8 mouse cellular contexts compared by ENCODE assay signal in genomic region chr11:95076041-95076535, GRCm38 (mm10). TPM values are rescaled to one million over a fixed set of nuclear protein-coding genes. Genes with fewer than 3 reads are reported as not detected.
A peak's percentile ranks its signal among the peaks of the same experiment; 100 is the strongest.
DNase-seq lines count a peak whose midpoint lies in the region; ATAC-seq lines count a peak whose summit lies in the region.
"Had no signal": no experiment of that assay in that cellular context is flagged by ENCODE, and none has a peak within 500 bp of the region (broad histone marks: within the 10 kb centered on the region; RNA-seq: fewer than 3 reads in every experiment).

No protein-coding gene starts in this region.

- peak; percentile 67 for DNase-seq in Muller cell, postnatal 12 days (ENCODE audit: inconsistent ontology term)
- peak; percentile 88 for DNase-seq in brain, adult 2 months (ENCODE audit: low read depth, low spot score)
- peak; percentile 48 to 60 for DNase-seq in left cerebral cortex, adult 18-20 months (ENCODE audit: low spot score in 2 of 2)
- DNase-seq in lung, postnatal 4 days, result peak; percentile 70 to 71
- DNase-seq in right cerebral cortex, postnatal 14 days, result peak; percentile 32

- H3K4me2 ChIP-seq in forebrain, embryonic 13.5 days, result peak overlapping the region; percentile 85
- H3K4me2 ChIP-seq in hindbrain, embryonic 13.5 days, result peak overlapping the region; percentile 84

- no peaks in the 10 kb centered on the region for H3K36me3 ChIP-seq in forebrain, embryonic 13.5 days (ENCODE audit: poor library complexity, severe bottlenecking)
- H3K36me3 ChIP-seq in hindbrain, embryonic 13.5 days, result no peaks in the 10 kb centered on the region

- H3K27me3 ChIP-seq in forebrain, embryonic 13.5 days, result peaks cover 65% of the 10 kb centered on the region
- peaks cover 70% of the 10 kb centered on the region for H3K27me3 ChIP-seq in hindbrain, embryonic 13.5 days

- no peaks in the 10 kb centered on the region for H3K9me3 ChIP-seq in forebrain, embryonic 13.5 days (replicated peaks)
- no peaks in the 10 kb centered on the region for H3K9me3 ChIP-seq in hindbrain, embryonic 13.5 days

- H3K27ac ChIP-seq in forebrain, embryonic 13.5 days, result no peak overlapping the region
- peak overlapping the region; percentile 89 for H3K27ac ChIP-seq in hindbrain, embryonic 13.5 days

- H3K4me1 ChIP-seq in forebrain, embryonic 13.5 days, result peaks cover 17% of the 10 kb centered on the region
- H3K4me1 ChIP-seq in hindbrain, embryonic 13.5 days (replicated peaks), result peaks cover 40% of the 10 kb centered on the region

- H3K4me3 ChIP-seq in forebrain, embryonic 13.5 days, result peak overlapping the region; percentile 59
- H3K4me3 ChIP-seq in hindbrain, embryonic 13.5 days, result peak overlapping the region; percentile 72

- peak overlapping the region; percentile 67 for H3K9ac ChIP-seq in forebrain, embryonic 13.5 days
- peak overlapping the region; percentile 80 for H3K9ac ChIP-seq in hindbrain, embryonic 13.5 days

- ATAC-seq in forebrain, embryonic 13.5 days, result peak; percentile 68
- ATAC-seq in hindbrain, embryonic 13.5 days (ENCODE audit: low FRiP score), result peak; percentile 72

- WGBS in forebrain, embryonic 13.5 days, result under 1% methylated on average over 42 of the region's 42 CpGs
- under 1% methylated on average over 42 of the region's 42 CpGs for WGBS in hindbrain, embryonic 13.5 days

RNA-seq across cellular contexts. Expression of gene Itga3, which starts 0.5 kb away (rescaled TPM):
- polyA plus RNA-seq in forebrain, embryonic 13.5 days (2015; fragmentation: Nextera tagmentation; extraction: Ambion mirVana), result 2.4 and 3.9 TPM in 2 replicates
- polyA plus RNA-seq in hindbrain, embryonic 13.5 days (2015; fragmentation: Nextera tagmentation; extraction: Ambion mirVana), result 10.3 and 11.4 TPM in 2 replicates
- total RNA-seq in left cerebral cortex, adult 18-20 months (2021), result 10 to 100 TPM; 17.2 to 19.3 TPM

RNA-seq across cellular contexts. Expression of gene Pdk2, which starts 34.9 kb away (rescaled TPM):
- 19.7 and 20.2 TPM in 2 replicates for polyA plus RNA-seq in forebrain, embryonic 13.5 days (2015; fragmentation: Nextera tagmentation; extraction: Ambion mirVana)
- polyA plus RNA-seq in hindbrain, embryonic 13.5 days (2015; fragmentation: Nextera tagmentation; extraction: Ambion mirVana), result 24.2 and 25.5 TPM in 2 replicates
- 100 to 1,000 TPM; 116 to 128 TPM for total RNA-seq in left cerebral cortex, adult 18-20 months (2021)

RNA-seq across cellular contexts. Expression of gene Dlx3, which starts 43.8 kb away (rescaled TPM):
- polyA plus RNA-seq in forebrain, embryonic 13.5 days (2015; fragmentation: Nextera tagmentation; extraction: Ambion mirVana), result 0.19 TPM in 1 of 2 replicates, not detected in the other
- polyA plus RNA-seq in hindbrain, embryonic 13.5 days (2015; fragmentation: Nextera tagmentation; extraction: Ambion mirVana), result 0.44 and 0.49 TPM in 2 replicates
- total RNA-seq in left cerebral cortex, adult 18-20 months (2021), result not detected
- total RNA-seq: layer of hippocampus, postnatal 10 days had no signal

Comparison
In these comparisons a context has a peak if more than half of its experiments do, and no peak if none do; other contexts are left out.
1. DNase-seq: peak in every context shown above with its lines; median percentile 88 in brain, adult 2 months; 70 in lung, postnatal 4 days; 67 in Muller cell, postnatal 12 days; 54 in left cerebral cortex, adult 18-20 months; 32 in right cerebral cortex, postnatal 14 days.